28 mouse cellular contexts compared by ENCODE assay signal in genomic region chr3:38817651-38818050, GRCm38 (mm10).
A peak's percentile ranks its signal among the peaks of the same experiment; 100 is the strongest.
DNase-seq lines count a peak whose midpoint lies in the region; ATAC-seq and TF ChIP-seq lines count a peak whose summit lies in the region.
"Had no signal": no experiment of that assay in that cellular context is flagged by ENCODE, and none has a peak within 500 bp of the region (broad histone marks: within the 10 kb centered on the region; RNA-seq: fewer than 3 reads in every experiment).

No protein-coding gene starts in this region.

- H3K4me1 ChIP-seq in hindbrain, embryonic 14.5 days (replicated peaks; ENCODE audit: control insufficient read depth, insufficient read depth, low read length), result peaks cover 10% of the 10 kb centered on the region
- peaks cover 5% of the 10 kb centered on the region for H3K4me1 ChIP-seq in hindbrain, embryonic 16.5 days (ENCODE audit: control insufficient read depth, insufficient read depth, low read depth, low read length)
- H3K4me1 ChIP-seq in midbrain, postnatal 0 days (ENCODE audit: insufficient read depth, low read length), result peaks cover 5% of the 10 kb centered on the region; the same call in 1 of the 2 replicates
- H3K4me1 ChIP-seq in midbrain, embryonic 13.5 days (replicated peaks), result peaks cover 11% of the 10 kb centered on the region
- H3K4me1 ChIP-seq: heart, embryonic 15.5 days had no signal

- H3K9ac ChIP-seq in hindbrain, embryonic 14.5 days, result no peak overlapping the region
- H3K9ac ChIP-seq in hindbrain, embryonic 16.5 days (ENCODE audit: low read depth, low read length), result no peak overlapping the region
- H3K9ac ChIP-seq in midbrain, postnatal 0 days (replicated peaks; ENCODE audit: low read length, poor library complexity, severe bottlenecking), result no peak overlapping the region
- H3K9ac ChIP-seq in midbrain, embryonic 13.5 days (replicated peaks), result no peak overlapping the region
- H3K9ac ChIP-seq: embryonic facial prominence, embryonic 12.5 days; embryonic facial prominence, embryonic 15.5 days; heart, embryonic 12.5 days; heart, embryonic 15.5 days; hindbrain, embryonic 15.5 days had no signal

- no peak overlapping the region for H3K27ac ChIP-seq in hindbrain, embryonic 14.5 days
- H3K27ac ChIP-seq in hindbrain, embryonic 16.5 days (ENCODE audit: low read depth, low read length), result no peak overlapping the region
- no peak overlapping the region for H3K27ac ChIP-seq in midbrain, postnatal 0 days (ENCODE audit: low read depth, low read length)
- H3K27ac ChIP-seq in midbrain, embryonic 13.5 days, result no peak overlapping the region
- H3K27ac ChIP-seq: embryonic facial prominence, embryonic 12.5 days; embryonic facial prominence, embryonic 15.5 days; heart, embryonic 15.5 days; hindbrain, embryonic 15.5 days had no signal

- TF ChIP-seq CTCF in midbrain, postnatal 0 days (IDR thresholded peaks at IDR 0.05), result no peak

- no peak overlapping the region for H3K4me3 ChIP-seq in hindbrain, embryonic 14.5 days (replicated peaks; ENCODE audit: low read length)
- H3K4me3 ChIP-seq in hindbrain, embryonic 16.5 days (ENCODE audit: low read length), result no peak overlapping the region
- no peak overlapping the region for H3K4me3 ChIP-seq in midbrain, postnatal 0 days (ENCODE audit: low read depth, low read length)
- no peak overlapping the region for H3K4me3 ChIP-seq in midbrain, embryonic 13.5 days (replicated peaks)
- H3K4me3 ChIP-seq: embryonic facial prominence, embryonic 12.5 days; embryonic facial prominence, embryonic 15.5 days; heart, embryonic 12.5 days; heart, embryonic 15.5 days; hindbrain, embryonic 15.5 days had no signal

- no peak overlapping the region for H3K4me2 ChIP-seq in hindbrain, embryonic 14.5 days (replicated peaks)
- H3K4me2 ChIP-seq in hindbrain, embryonic 16.5 days (ENCODE audit: low read length), result no peak overlapping the region
- no peak overlapping the region for H3K4me2 ChIP-seq in midbrain, postnatal 0 days (ENCODE audit: low read depth, low read length, poor library complexity, severe bottlenecking)
- H3K4me2 ChIP-seq in midbrain, embryonic 13.5 days (replicated peaks), result no peak overlapping the region
- H3K4me2 ChIP-seq: embryonic facial prominence, embryonic 12.5 days; embryonic facial prominence, embryonic 15.5 days; heart, embryonic 12.5 days; heart, embryonic 15.5 days; hindbrain, embryonic 15.5 days had no signal

- WGBS in hindbrain, embryonic 14.5 days, result 60% methylated on average over 5 of the region's 5 CpGs
- WGBS in hindbrain, embryonic 16.5 days, result 65% methylated on average over 5 of the region's 5 CpGs
- WGBS in midbrain, postnatal 0 days, result 88% methylated on average over 5 of the region's 5 CpGs
- 82% methylated on average over 5 of the region's 5 CpGs for WGBS in midbrain, embryonic 13.5 days

- no peaks in the 10 kb centered on the region for H3K36me3 ChIP-seq in hindbrain, embryonic 14.5 days (replicated peaks; ENCODE audit: control insufficient read depth, insufficient read depth)
- H3K36me3 ChIP-seq in hindbrain, embryonic 16.5 days (ENCODE audit: control insufficient read depth, insufficient read depth, low read length), result no peaks in the 10 kb centered on the region
- H3K36me3 ChIP-seq in midbrain, postnatal 0 days (ENCODE audit: insufficient read depth, low read length), result no peaks in the 10 kb centered on the region
- no peaks in the 10 kb centered on the region for H3K36me3 ChIP-seq in midbrain, embryonic 13.5 days
- H3K36me3 ChIP-seq: embryonic facial prominence, embryonic 12.5 days; embryonic facial prominence, embryonic 15.5 days; G1E; heart, embryonic 12.5 days; heart, embryonic 15.5 days; hindbrain, embryonic 15.5 days had no signal

- DNase-seq in cerebellum, postnatal 14 days, result peak; percentile 20 to 28
- DNase-seq in hindbrain, embryonic 14.5 days (ENCODE audit: low spot score), result no peak
- DNase-seq in midbrain, postnatal 0 days (ENCODE audit: low spot score), result peak; percentile 37
- DNase-seq: adrenal gland, postnatal 10 days; adrenal gland, postnatal 36 days; B cell, adult 2 months; cerebellum, adult 11-12 months; cerebellum, adult 8-10 months; cerebellum, postnatal 25 days; gastrocnemius, postnatal 25 days; heart, adult 18-20 months; heart, postnatal 10 days; heart, postnatal 36 days; kidney, adult 11 months; kidney, adult 8-10 months had no signal

- H3K9me3 ChIP-seq in hindbrain, embryonic 14.5 days (ENCODE audit: control insufficient read depth, low read length), result no peaks in the 10 kb centered on the region
- no peaks in the 10 kb centered on the region for H3K9me3 ChIP-seq in hindbrain, embryonic 16.5 days (ENCODE audit: control insufficient read depth, low read length)
- no peaks in the 10 kb centered on the region for H3K9me3 ChIP-seq in midbrain, postnatal 0 days (ENCODE audit: low read length)
- H3K9me3 ChIP-seq in midbrain, embryonic 13.5 days, result no peaks in the 10 kb centered on the region
- H3K9me3 ChIP-seq: embryonic facial prominence, embryonic 12.5 days; embryonic facial prominence, embryonic 15.5 days; heart, embryonic 12.5 days; heart, embryonic 15.5 days; hindbrain, embryonic 15.5 days had no signal

- no peak for ATAC-seq in cerebellum, adult (ENCODE audit: insufficient number of reproducible peaks, low FRiP score, low TSS enrichment)
- ATAC-seq in hindbrain, embryonic 14.5 days (ENCODE audit: low FRiP score), result peak; percentile 27; the same call in 1 of the 2 replicates
- no peak for ATAC-seq in hindbrain, embryonic 16.5 days
- no peak for ATAC-seq in midbrain, postnatal 0 days (ENCODE audit: low FRiP score)
- ATAC-seq in midbrain, embryonic 13.5 days, result no peak
- ATAC-seq: forebrain, embryonic 14.5 days; inflammation-experienced regulatory T-cells, adult 6 months; Patski had no signal

- H3K27me3 ChIP-seq in hindbrain, embryonic 14.5 days (ENCODE audit: control insufficient read depth, insufficient read depth, low read length), result no peaks in the 10 kb centered on the region
- H3K27me3 ChIP-seq in hindbrain, embryonic 16.5 days (replicated peaks; ENCODE audit: control insufficient read depth, insufficient read depth, low read length), result no peaks in the 10 kb centered on the region
- H3K27me3 ChIP-seq in midbrain, postnatal 0 days (ENCODE audit: insufficient read depth, low read length), result no peaks in the 10 kb centered on the region
- no peaks in the 10 kb centered on the region for H3K27me3 ChIP-seq in midbrain, embryonic 13.5 days
- H3K27me3 ChIP-seq: CH12.LX; embryonic facial prominence, embryonic 12.5 days; embryonic facial prominence, embryonic 15.5 days; heart, embryonic 12.5 days; heart, embryonic 15.5 days; hindbrain, embryonic 15.5 days had no signal
